Comparison of ENCODE assay signal across 8 mouse cellular contexts in the genomic region with DNA sequence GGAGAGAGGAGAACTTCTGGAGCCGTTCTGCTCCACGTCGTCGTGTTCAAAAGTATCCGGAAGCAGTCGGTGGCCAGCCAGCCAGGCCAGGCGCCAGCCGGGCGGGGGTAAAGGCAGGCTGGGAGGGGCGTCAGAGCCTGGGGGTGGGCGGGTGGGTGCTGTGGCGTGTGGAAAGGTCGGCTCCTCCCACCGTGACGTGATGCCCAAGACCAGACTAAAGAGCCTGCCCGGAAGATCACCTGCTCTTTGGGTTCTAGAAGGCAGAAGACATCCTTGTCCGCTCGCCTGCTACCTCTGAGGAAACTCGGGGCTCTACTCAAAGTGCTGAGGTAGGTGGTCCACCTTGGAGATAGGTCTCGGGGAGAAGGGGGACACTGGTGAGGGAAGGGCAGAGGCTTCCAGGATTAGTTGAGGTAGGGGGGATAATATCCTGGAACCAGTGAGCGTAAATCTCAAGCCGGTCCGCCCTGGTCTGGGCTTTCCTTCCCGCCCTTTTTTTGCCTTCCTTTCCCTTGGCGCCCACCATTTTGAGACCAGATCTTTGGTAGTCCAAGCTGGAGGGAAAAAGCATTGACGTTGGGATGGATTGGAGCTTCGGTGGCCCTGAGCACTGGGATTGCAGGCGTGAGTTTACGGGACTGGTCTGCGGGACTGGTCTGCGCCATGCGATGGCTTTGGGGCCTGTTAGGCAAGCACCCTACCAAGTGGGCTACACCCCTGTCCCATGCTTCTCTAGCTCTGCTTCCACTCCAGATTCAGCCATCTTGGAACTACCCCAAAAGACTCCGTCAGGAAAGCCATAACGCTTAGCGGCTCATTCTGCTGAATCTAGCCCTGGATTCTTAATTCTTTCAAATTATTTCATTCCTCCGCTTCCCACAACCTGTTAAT. TPM values are rescaled to one million over a fixed set of nuclear protein-coding genes. Genes with fewer than 3 reads are reported as not detected.
DNase-seq lines count a peak whose midpoint lies in the region; ATAC-seq and TF ChIP-seq lines count a peak whose summit lies in the region.

Gene Jade1, plus strand, starts transcription at position 241 of the 891 bp plus-strand sequence.

- no peak within 1 kb of the TSS for H3K9ac ChIP-seq in liver, adult 2 months (ENCODE audit: low read depth, low read length)
- H3K9ac ChIP-seq in liver, postnatal 0 days (replicated peaks), result no peak within 1 kb of the TSS
- no peak within 1 kb of the TSS for H3K9ac ChIP-seq in neural tube, embryonic 15.5 days (replicated peaks)

- H3K27me3 ChIP-seq in liver, adult 2 months (ENCODE audit: control insufficient read depth, insufficient read depth, low read length), result no peaks in the 10 kb centered on the region
- H3K27me3 ChIP-seq in liver, postnatal 0 days (ENCODE audit: insufficient read depth, low read length), result no peaks in the 10 kb centered on the region
- no peaks in the 10 kb centered on the region for H3K27me3 ChIP-seq in neural tube, embryonic 15.5 days (replicated peaks)

- H3K9me3 ChIP-seq in liver, postnatal 0 days (ENCODE audit: low read length), result no peaks in the 10 kb centered on the region
- H3K9me3 ChIP-seq in neural tube, embryonic 15.5 days (replicated peaks), result no peaks in the 10 kb centered on the region

- peaks cover 6% of the 10 kb centered on the region; the same call in 1 of the 2 replicates for H3K4me1 ChIP-seq in liver, adult 2 months (ENCODE audit: control insufficient read depth, insufficient read depth, low read length)
- H3K4me1 ChIP-seq in liver, postnatal 0 days (ENCODE audit: insufficient read depth), result 0 out of 2 replicates have a peak, but pooled peaks cover 6% of the 10 kb centered on the region
- no peaks in the 10 kb centered on the region for H3K4me1 ChIP-seq in neural tube, embryonic 15.5 days

- TF ChIP-seq POLR2A in liver, adult 2 months (IDR thresholded peaks at IDR 0.05; ENCODE audit: extremely low read depth, insufficient read depth, low read length), result no peak
- no peak for TF ChIP-seq POLR2A in brain, embryonic 14.5 days (IDR thresholded peaks at IDR 0.05; ENCODE audit: borderline replicate concordance, extremely low read depth, insufficient read depth, insufficient read length, poor library complexity, severe bottlenecking)

- no peak for TF ChIP-seq CTCF in liver, adult 2 months (IDR thresholded peaks at IDR 0.05; ENCODE audit: low read depth, low read length)
- TF ChIP-seq CTCF in liver, postnatal 0 days (IDR thresholded peaks at IDR 0.05; ENCODE audit: low read depth), result no peak
- no peak for TF ChIP-seq CTCF in brain, embryonic 14.5 days (IDR thresholded peaks at IDR 0.05; ENCODE audit: borderline replicate concordance, extremely low read depth, insufficient read depth, insufficient read length)

- no peak within 1 kb of the TSS for H3K27ac ChIP-seq in liver, adult 2 months (replicated peaks; ENCODE audit: insufficient read depth, low read depth, low read length)
- H3K27ac ChIP-seq in liver, postnatal 0 days (ENCODE audit: low read depth), result no peak within 1 kb of the TSS
- H3K27ac ChIP-seq in neural tube, embryonic 15.5 days (replicated peaks), result no peak within 1 kb of the TSS

- 97% methylated on average over 36 of the region's 36 CpGs for WGBS in liver, adult 2 months
- 89% methylated on average over 36 of the region's 36 CpGs for WGBS in liver, postnatal 0 days (ENCODE audit: insufficient replicate concordance)
- WGBS in neural tube, embryonic 15.5 days, result 98% methylated on average over 36 of the region's 36 CpGs

- no peak within 1 kb of the TSS for H3K4me2 ChIP-seq in liver, postnatal 0 days (ENCODE audit: low read depth, low read length)
- no peak within 1 kb of the TSS for H3K4me2 ChIP-seq in neural tube, embryonic 15.5 days

- TF ChIP-seq EP300 in liver, postnatal 0 days (IDR thresholded peaks at IDR 0.05; ENCODE audit: low read depth), result no peak

- DNase-seq in liver, adult 2 months (ENCODE audit: extremely low read depth, low read depth, low spot score), result no peak
- no peak for DNase-seq in liver, postnatal 0 days
- no peak for DNase-seq in brain, embryonic 14.5 days (ENCODE audit: low read depth)
- DNase-seq in heart, adult 8-10 months (ENCODE audit: low spot score), result no peak
- DNase-seq in layer of hippocampus, postnatal 25 days (ENCODE audit: extremely low spot score in 1 of 2, low spot score in 1 of 2), result no peak
- no peak for DNase-seq in cerebellum, adult 11-12 months
- no peak for DNase-seq in kidney, adult 9 months

- no peaks in the 10 kb centered on the region for H3K79me2 ChIP-seq in liver, adult 2 months (ENCODE audit: control insufficient read depth, insufficient read depth, low read length)

- no peaks in the 10 kb centered on the region for H3K36me3 ChIP-seq in liver, adult 2 months (ENCODE audit: control insufficient read depth, insufficient read depth, low read length)
- H3K36me3 ChIP-seq in liver, postnatal 0 days (replicated peaks; ENCODE audit: insufficient read depth, low read length), result no peaks in the 10 kb centered on the region
- H3K36me3 ChIP-seq in neural tube, embryonic 15.5 days, result no peaks in the 10 kb centered on the region

- ATAC-seq in liver, postnatal 0 days, result no peak
- no peak for ATAC-seq in neural tube, embryonic 15.5 days (ENCODE audit: low FRiP score)

- no peak within 1 kb of the TSS for H3K4me3 ChIP-seq in liver, adult 2 months (ENCODE audit: insufficient read depth, low read depth, low read length)
- no peak within 1 kb of the TSS for H3K4me3 ChIP-seq in liver, postnatal 0 days (ENCODE audit: low read depth, low read length)
- no peak within 1 kb of the TSS for H3K4me3 ChIP-seq in neural tube, embryonic 15.5 days (replicated peaks)

RNA-seq across cellular contexts. Expression of gene Jade1, which starts in this region (rescaled TPM):
- total RNA-seq in liver, adult 2 months (2014; rRNA removed), result 29.0 and 37.4 TPM in 2 replicates
- 15.0 and 20.3 TPM in 2 replicates for polyA plus RNA-seq in liver, adult 2 months (2012; rRNA removed)
- 6.8 and 7.2 TPM in 2 replicates for polyA plus RNA-seq in liver, postnatal 0 days (2015; fragmentation: Nextera tagmentation; extraction: Ambion mirVana)
- polyA plus RNA-seq in brain, embryonic 14.5 days (2012; rRNA removed), result 12.8 and 12.9 TPM in 2 replicates
- 10 to 100 TPM; 26.5 to 40.1 (median 28.9) TPM for total RNA-seq in heart, adult 8-10 months (2022)
- 10 to 100 TPM; 23.9 to 26.7 TPM for total RNA-seq in layer of hippocampus, postnatal 25 days (2021)
- 15.2 and 15.6 TPM in 2 replicates for polyA plus RNA-seq in neural tube, embryonic 15.5 days (2015; fragmentation: Nextera tagmentation; extraction: Ambion mirVana)
